Mouse (Mus musculus): ENCODE measurements around the gene Cd72. TPM values are rescaled to one million over a fixed set of nuclear protein-coding genes. Genes with fewer than 3 reads are reported as not detected.

The Cd72 gene
- polyA plus RNA-seq, 1 experiment: 140 TPM

GRCm38 (mm10) chr4:43400976-43401375, 53.5 kb downstream of the Cd72 start:
- Histone ChIP-seq H3K27me3 (ENCODE audit: control insufficient read depth, insufficient read depth, low read length) (no peaks in the 10 kb centered on the region), H3K4me1 (ENCODE audit: control insufficient read depth, insufficient read depth, insufficient read length) (no peaks in the 10 kb centered on the region), H3K36me3 (ENCODE audit: control insufficient read depth, insufficient read depth, low read length) (no peaks in the 10 kb centered on the region), H3K27ac (ENCODE audit: insufficient read depth, low read length) (no peak overlapping the region), H3K4me3 (ENCODE audit: extremely low read depth, insufficient read depth, insufficient read length) (no peak overlapping the region)
- 72% methylated on average over 10 of the region's 10 CpGs for WGBS
- DNase-seq (ENCODE audit: low read depth in 1 of 2, low spot score in 2 of 2): no peak
- TF ChIP-seq CTCF (IDR thresholded peaks at IDR 0.05; ENCODE audit: extremely low read depth, insufficient read depth, insufficient read length, insufficient replicate concordance) (no peak), POLR2A (IDR thresholded peaks at IDR 0.05; ENCODE audit: low read depth, low read length) (no peak)

DNA sequence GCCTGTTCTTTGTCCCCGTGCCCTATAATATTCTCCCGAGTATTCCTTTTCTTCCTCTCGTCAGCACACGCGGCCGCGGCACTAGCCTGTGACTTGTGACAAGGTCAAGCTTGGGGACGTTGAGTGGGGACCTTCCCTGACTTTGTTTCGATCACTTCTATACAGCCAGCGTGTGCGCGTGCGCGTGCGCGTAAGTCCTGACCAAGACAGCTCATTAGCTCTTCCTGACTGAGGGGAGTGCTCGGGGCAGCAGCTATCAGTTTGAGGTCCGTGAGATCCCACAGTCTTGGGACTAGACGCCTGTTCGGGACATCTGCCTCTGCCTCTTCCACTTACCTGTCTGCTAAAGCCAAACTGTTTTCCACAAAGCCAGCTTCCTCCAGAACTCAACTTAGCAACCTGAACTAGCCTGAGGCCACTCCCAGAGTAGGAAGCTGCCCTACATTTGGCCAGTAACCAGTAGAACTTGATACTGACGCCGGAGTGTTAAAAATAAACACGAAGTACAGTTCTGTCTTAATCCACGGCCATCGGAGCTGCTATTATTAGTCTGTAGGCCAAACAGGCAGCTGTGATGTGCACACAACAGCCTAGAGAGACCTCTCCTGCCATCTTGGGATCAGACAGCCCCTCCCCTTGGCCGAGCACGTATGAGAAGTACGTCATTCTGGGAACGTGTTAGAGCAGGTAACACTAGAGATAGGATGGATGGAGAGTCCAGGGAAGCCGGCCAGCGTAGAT, 54.9 kb downstream of the Cd72 start:
- TF ChIP-seq POLR2A (IDR thresholded peaks at IDR 0.05; ENCODE audit: low read depth, low read length) (no peak), CTCF (IDR thresholded peaks at IDR 0.05; ENCODE audit: extremely low read depth, insufficient read depth, insufficient read length, insufficient replicate concordance) (no peak)
- no peak overlapping the region for H3K4me3 ChIP-seq (ENCODE audit: extremely low read depth, insufficient read depth, insufficient read length)
- H3K27me3 ChIP-seq (ENCODE audit: control insufficient read depth, insufficient read depth, low read length): no peaks in the 10 kb centered on the region
- H3K4me1 ChIP-seq (ENCODE audit: control insufficient read depth, insufficient read depth, insufficient read length): no peaks in the 10 kb centered on the region
- H3K36me3 ChIP-seq (ENCODE audit: control insufficient read depth, insufficient read depth, low read length): no peaks in the 10 kb centered on the region
- H3K27ac ChIP-seq (ENCODE audit: insufficient read depth, low read length): peak overlapping the region; percentile 52
- 82% methylated on average over 31 of the region's 31 CpGs for WGBS
- DNase-seq (ENCODE audit: low read depth in 1 of 2, low spot score in 2 of 2): no peak

DNA sequence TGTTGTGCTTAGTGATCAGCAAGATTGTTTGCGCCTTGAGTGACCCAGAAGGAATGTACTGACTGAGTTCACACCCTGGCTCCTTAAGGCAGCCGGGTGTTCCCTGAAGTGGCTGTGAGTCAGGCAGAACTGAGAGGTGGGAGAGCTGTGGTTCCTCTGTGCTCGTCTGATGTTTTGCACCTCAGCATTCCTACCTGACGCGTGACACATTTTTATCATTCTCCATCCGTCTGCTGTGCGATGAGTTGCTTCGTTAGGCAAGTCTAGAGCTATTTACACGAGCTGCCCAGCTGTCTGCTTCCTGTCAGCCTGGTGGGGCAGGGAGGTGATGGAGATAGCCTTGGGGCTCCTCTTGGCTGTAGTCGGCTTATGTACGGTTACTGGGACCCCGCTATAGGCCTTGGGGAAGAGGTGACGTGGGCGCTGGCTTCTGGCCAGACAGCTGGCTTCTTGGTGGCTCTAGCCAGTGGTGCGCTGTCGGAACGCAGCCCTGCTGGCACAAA, 55.5 kb downstream of the Cd72 start:
- Histone ChIP-seq H3K4me3 (ENCODE audit: extremely low read depth, insufficient read depth, insufficient read length) (no peak overlapping the region), H3K27ac (ENCODE audit: insufficient read depth, low read length) (peak overlapping the region; percentile 52; the same call in 1 of the 2 replicates)

DNA sequence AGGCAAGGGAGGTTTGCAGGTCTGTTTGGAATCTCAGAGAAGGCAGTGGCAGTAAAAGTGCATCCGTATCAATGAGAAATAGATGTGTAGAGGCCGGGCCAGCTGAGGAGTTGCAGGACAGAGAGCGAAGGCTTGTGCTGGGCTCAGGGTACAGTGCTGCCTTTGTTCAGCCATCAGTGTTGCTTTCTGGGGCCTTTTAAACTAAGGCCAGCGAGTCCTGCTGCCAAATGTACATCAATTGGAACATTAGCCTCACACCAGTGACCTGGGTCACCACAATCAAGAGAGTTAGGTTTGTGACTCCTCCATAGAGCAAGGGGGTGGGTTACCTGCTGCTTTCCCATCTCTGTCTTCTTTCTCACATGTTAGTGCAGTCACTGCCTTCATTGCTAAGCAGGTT, 56.4 kb downstream of the Cd72 start:
- WGBS: 89% methylated on average over 4 of the region's 4 CpGs
- no peak for TF ChIP-seq CTCF (IDR thresholded peaks at IDR 0.05; ENCODE audit: extremely low read depth, insufficient read depth, insufficient read length, insufficient replicate concordance)
- no peak for TF ChIP-seq POLR2A (IDR thresholded peaks at IDR 0.05; ENCODE audit: low read depth, low read length)
- no peaks in the 10 kb centered on the region for H3K27me3 ChIP-seq (ENCODE audit: control insufficient read depth, insufficient read depth, low read length)

More for the DNA sequence above, 55.5 kb downstream of the Cd72 start:
- H3K4me1 ChIP-seq (ENCODE audit: control insufficient read depth, insufficient read depth, insufficient read length): no peaks in the 10 kb centered on the region
- no peaks in the 10 kb centered on the region for H3K27me3 ChIP-seq (ENCODE audit: control insufficient read depth, insufficient read depth, low read length)
- 72% methylated on average over 17 of the region's 17 CpGs for WGBS
- DNase-seq (ENCODE audit: low read depth in 1 of 2, low spot score in 2 of 2): no peak
- no peaks in the 10 kb centered on the region for H3K36me3 ChIP-seq (ENCODE audit: control insufficient read depth, insufficient read depth, low read length)
- no peak for TF ChIP-seq CTCF (IDR thresholded peaks at IDR 0.05; ENCODE audit: extremely low read depth, insufficient read depth, insufficient read length, insufficient replicate concordance)
- no peak for TF ChIP-seq POLR2A (IDR thresholded peaks at IDR 0.05; ENCODE audit: low read depth, low read length)

More for the DNA sequence above, 56.4 kb downstream of the Cd72 start:
- H3K4me3 ChIP-seq (ENCODE audit: extremely low read depth, insufficient read depth, insufficient read length): no peak overlapping the region
- no peaks in the 10 kb centered on the region for H3K36me3 ChIP-seq (ENCODE audit: control insufficient read depth, insufficient read depth, low read length)
- no peak for DNase-seq (ENCODE audit: low read depth in 1 of 2, low spot score in 2 of 2)
- no peak overlapping the region; the same call in 1 of the 2 replicates for H3K27ac ChIP-seq (ENCODE audit: insufficient read depth, low read length)
- H3K4me1 ChIP-seq (ENCODE audit: control insufficient read depth, insufficient read depth, insufficient read length): no peaks in the 10 kb centered on the region

Other genes with a start within 250 kb of the Cd72 start
- 0.06 and 0.07 TPM in 2 replicates for gene Atp8b5, start 187.5 kb downstream of the Cd72 start, polyA plus RNA-seq (2012; rRNA removed)
- gene Rusc2, start 72.6 kb downstream of the Cd72 start, polyA plus RNA-seq (2012; rRNA removed): 7.4 and 8.5 TPM in 2 replicates
- not detected in 2 replicates for gene Fam166b, start 25.5 kb downstream of the Cd72 start, polyA plus RNA-seq (2012; rRNA removed)
- 49.6 and 64.5 TPM in 2 replicates for gene Tesk1, start 12.7 kb downstream of the Cd72 start, polyA plus RNA-seq (2012; rRNA removed)
- 15.3 and 17.1 TPM in 2 replicates for gene Sit1, start 29.1 kb upstream of the Cd72 start, polyA plus RNA-seq (2012; rRNA removed)
- gene Ccdc107, start 38.3 kb upstream of the Cd72 start, polyA plus RNA-seq (2012; rRNA removed): 85.4 and 191 TPM in 2 replicates
- gene Arhgef39, start 45.1 kb upstream of the Cd72 start, polyA plus RNA-seq (2012; rRNA removed): 12.7 and 16.8 TPM in 2 replicates
- 2.0 TPM in 2 replicates for gene Car9, start 52.3 kb upstream of the Cd72 start, polyA plus RNA-seq (2012; rRNA removed)
- gene Tpm2, start 69.1 kb upstream of the Cd72 start, polyA plus RNA-seq (2012; rRNA removed): 11.8 and 13.8 TPM in 2 replicates
- 48.8 and 54.0 TPM in 2 replicates for gene Creb3, start 107.7 kb upstream of the Cd72 start, polyA plus RNA-seq (2012; rRNA removed)
- gene Tln1, start 108.1 kb upstream of the Cd72 start, polyA plus RNA-seq (2012; rRNA removed): 163 and 208 TPM in 2 replicates
- gene Rgp1, start 124.1 kb upstream of the Cd72 start, polyA plus RNA-seq (2012; rRNA removed): 42.4 and 44.3 TPM in 2 replicates
- 28.8 and 34.2 TPM in 2 replicates for gene Gba2, start 124.2 kb upstream of the Cd72 start, polyA plus RNA-seq (2012; rRNA removed)
- gene Msmp, start 129.9 kb upstream of the Cd72 start, polyA plus RNA-seq (2012; rRNA removed): 0.23 and 0.26 TPM in 2 replicates
- 10.2 and 13.6 TPM in 2 replicates for gene Npr2, start 177.3 kb upstream of the Cd72 start, polyA plus RNA-seq (2012; rRNA removed)
- gene Spag8, start 199.0 kb upstream of the Cd72 start, polyA plus RNA-seq (2012; rRNA removed): 0.55 and 0.57 TPM in 2 replicates
- 23.2 and 26.6 TPM in 2 replicates for gene Hint2, start 201.8 kb upstream of the Cd72 start, polyA plus RNA-seq (2012; rRNA removed)
- gene Tmem8b, start 214.3 kb upstream of the Cd72 start, polyA plus RNA-seq (2012; rRNA removed): 3.8 and 4.5 TPM in 2 replicates
- not detected in 2 replicates for gene Fam221b, start 214.5 kb upstream of the Cd72 start, polyA plus RNA-seq (2012; rRNA removed)
- not detected in 2 replicates for gene Olfr70, start 246.2 kb upstream of the Cd72 start, polyA plus RNA-seq (2012; rRNA removed)